Mouse (Mus musculus) urinary bladder, postnatal 25 days (tissue): Measurements from ENCODE around the gene Hist2h3b.

Source experiments
- DNase-seq: peaks from one replicate; pipeline ENCODE4 v3.0.0; 2022; ENCODE audit warnings: low spot score

Gene Hist2h3b

GRCm38 (mm10) chr3:96298360-96298759, 29.9 kb downstream of the Hist2h3b start:
- no peak for DNase-seq

- no peak for DNase-seq
Measured at GRCm38 (mm10) chr3:96299562-96299961, 31.1 kb downstream of the Hist2h3b start.

- no peak for DNase-seq
Measured at GRCm38 (mm10) chr3:96300706-96301529, 32.5 kb downstream of the Hist2h3b start.

GRCm38 (mm10) chr3:96302076-96302475, 33.6 kb downstream of the Hist2h3b start:
- no peak for DNase-seq

- DNase-seq, result no peak
Measured at GRCm38 (mm10) chr3:96306506-96306905, 38.1 kb downstream of the Hist2h3b start.

- no peak for DNase-seq
Measured at GRCm38 (mm10) chr3:96309441-96309840, 41.0 kb downstream of the Hist2h3b start.

GRCm38 (mm10) chr3:96312341-96313098, 44.1 kb downstream of the Hist2h3b start:
- no peak for DNase-seq
